In genomic region chr7:45126844-45127699, GRCm38 (mm10) we compare ENCODE assay signal across 8 mouse cellular contexts. TPM values are rescaled to one million over a fixed set of nuclear protein-coding genes. Genes with fewer than 3 reads are reported as not detected.
A peak's percentile ranks its signal among the peaks of the same experiment; 100 is the strongest.
DNase-seq lines count a peak whose midpoint lies in the region; ATAC-seq lines count a peak whose summit lies in the region.

No protein-coding gene starts in this region.

- H3K27me3 ChIP-seq in kidney, embryonic 16.5 days (ENCODE audit: insufficient read depth, low read length), result no peaks in the 10 kb centered on the region
- H3K27me3 ChIP-seq in hindbrain, embryonic 11.5 days (ENCODE audit: control insufficient read depth, insufficient read depth, low read length), result no peaks in the 10 kb centered on the region
- H3K27me3 ChIP-seq in midbrain, embryonic 14.5 days (ENCODE audit: control insufficient read depth, insufficient read depth, low read length), result no peaks in the 10 kb centered on the region

- H3K9ac ChIP-seq in kidney, embryonic 16.5 days (replicated peaks; ENCODE audit: low read length), result peak overlapping the region; percentile 94
- peak overlapping the region; percentile 100 for H3K9ac ChIP-seq in hindbrain, embryonic 11.5 days (ENCODE audit: low read depth, low read length)
- peak overlapping the region; percentile 97 for H3K9ac ChIP-seq in midbrain, embryonic 14.5 days (replicated peaks; ENCODE audit: low read length)

- H3K4me2 ChIP-seq in kidney, embryonic 16.5 days (replicated peaks; ENCODE audit: low read depth, low read length), result peak overlapping the region; percentile 92
- peak overlapping the region; percentile 93 for H3K4me2 ChIP-seq in hindbrain, embryonic 11.5 days (replicated peaks; ENCODE audit: low read depth, low read length)
- peak overlapping the region; percentile 98 for H3K4me2 ChIP-seq in midbrain, embryonic 14.5 days (ENCODE audit: low read length)

- peak overlapping the region; percentile 88 for H3K4me3 ChIP-seq in kidney, embryonic 16.5 days (ENCODE audit: low read length)
- H3K4me3 ChIP-seq in hindbrain, embryonic 11.5 days (ENCODE audit: low read depth, low read length), result peak overlapping the region; percentile 99
- H3K4me3 ChIP-seq in midbrain, embryonic 14.5 days (replicated peaks; ENCODE audit: low read depth, low read length), result peak overlapping the region; percentile 85

- H3K4me1 ChIP-seq in kidney, embryonic 16.5 days (ENCODE audit: insufficient read depth, low read length), result peaks cover 53% of the 10 kb centered on the region
- H3K4me1 ChIP-seq in hindbrain, embryonic 11.5 days (replicated peaks; ENCODE audit: control insufficient read depth, insufficient read depth, low read length), result peaks cover 8% of the 10 kb centered on the region
- peaks cover 20% of the 10 kb centered on the region for H3K4me1 ChIP-seq in midbrain, embryonic 14.5 days (ENCODE audit: control insufficient read depth, insufficient read depth, low read length)

- peaks cover 43% of the 10 kb centered on the region for H3K36me3 ChIP-seq in kidney, embryonic 16.5 days (ENCODE audit: insufficient read depth, low read length)
- H3K36me3 ChIP-seq in hindbrain, embryonic 11.5 days (ENCODE audit: control insufficient read depth, insufficient read depth, low read length), result peaks cover 27% of the 10 kb centered on the region
- peaks cover 40% of the 10 kb centered on the region for H3K36me3 ChIP-seq in midbrain, embryonic 14.5 days (ENCODE audit: control insufficient read depth, insufficient read depth, low read length)

- 35% methylated on average over 21 of the region's 21 CpGs for WGBS in kidney, embryonic 16.5 days
- 60% methylated on average over 21 of the region's 21 CpGs for WGBS in hindbrain, embryonic 11.5 days
- WGBS in midbrain, embryonic 14.5 days, result 53% methylated on average over 21 of the region's 21 CpGs

- no peak for ATAC-seq in kidney, embryonic 16.5 days (ENCODE audit: low FRiP score, low TSS enrichment)
- no peak for ATAC-seq in hindbrain, embryonic 11.5 days (ENCODE audit: low FRiP score)
- ATAC-seq in midbrain, embryonic 14.5 days (ENCODE audit: low FRiP score, low TSS enrichment), result no peak
- no peak for ATAC-seq in frontal cortex, adult (ENCODE audit: low TSS enrichment)

- peak overlapping the region; percentile 95 for H3K27ac ChIP-seq in kidney, embryonic 16.5 days (ENCODE audit: low read length)
- H3K27ac ChIP-seq in hindbrain, embryonic 11.5 days (ENCODE audit: low read depth, low read length), result peak overlapping the region; percentile 84
- H3K27ac ChIP-seq in midbrain, embryonic 14.5 days (replicated peaks; ENCODE audit: low read depth, low read length), result peak overlapping the region; percentile 81

- DNase-seq in kidney, postnatal 14 days, result no peak
- peak; percentile 58 for DNase-seq in ZHBTc4 (ENCODE audit: low read depth, low spot score)
- DNase-seq in hindbrain, embryonic 11.5 days (ENCODE audit: low spot score), result peak; percentile 34
- peak; percentile 7 for DNase-seq in midbrain, embryonic 14.5 days
- DNase-seq in urinary bladder, adult 18-20 months (ENCODE audit: low spot score in 2 of 2), result no peak
- no peak for DNase-seq in frontal cortex, postnatal 14 days (ENCODE audit: low spot score in 2 of 2)

- no peaks in the 10 kb centered on the region for H3K9me3 ChIP-seq in kidney, embryonic 16.5 days (ENCODE audit: low read length)
- H3K9me3 ChIP-seq in hindbrain, embryonic 11.5 days (ENCODE audit: control insufficient read depth, low read length), result no peaks in the 10 kb centered on the region
- no peaks in the 10 kb centered on the region for H3K9me3 ChIP-seq in midbrain, embryonic 14.5 days (ENCODE audit: control insufficient read depth, low read length)

RNA-seq across cellular contexts. Expression of gene Rpl13a, which starts 1.5 kb away (rescaled TPM):
- 1,083 and 1,117 TPM in 2 replicates for polyA plus RNA-seq in kidney, embryonic 16.5 days (2015; fragmentation: Nextera tagmentation; extraction: Ambion mirVana)
- 1,145 and 1,168 TPM in 2 replicates for polyA plus RNA-seq in hindbrain, embryonic 11.5 days (2014; fragmentation: Nextera tagmentation; extraction: Ambion mirVana)
- polyA plus RNA-seq in midbrain, embryonic 14.5 days (2014; fragmentation: Nextera tagmentation; extraction: Ambion mirVana), result 746 and 846 TPM in 2 replicates

RNA-seq across cellular contexts. Expression of gene Rps11, which starts 2.8 kb away (rescaled TPM):
- polyA plus RNA-seq in kidney, embryonic 16.5 days (2015; fragmentation: Nextera tagmentation; extraction: Ambion mirVana), result 1,363 and 1,408 TPM in 2 replicates
- polyA plus RNA-seq in hindbrain, embryonic 11.5 days (2014; fragmentation: Nextera tagmentation; extraction: Ambion mirVana), result 1,346 and 1,389 TPM in 2 replicates
- polyA plus RNA-seq in midbrain, embryonic 14.5 days (2014; fragmentation: Nextera tagmentation; extraction: Ambion mirVana), result 915 and 960 TPM in 2 replicates

RNA-seq across cellular contexts. Expression of gene Gm45713, which starts 9.0 kb away (rescaled TPM):
- polyA plus RNA-seq in kidney, embryonic 16.5 days (2015; fragmentation: Nextera tagmentation; extraction: Ambion mirVana), result 0.18 TPM in 1 of 2 replicates, not detected in the other
- polyA plus RNA-seq in hindbrain, embryonic 11.5 days (2014; fragmentation: Nextera tagmentation; extraction: Ambion mirVana), result 0.47 TPM in 1 of 2 replicates, not detected in the other
- 0.53 TPM in 1 of 2 replicates, not detected in the other for polyA plus RNA-seq in midbrain, embryonic 14.5 days (2014; fragmentation: Nextera tagmentation; extraction: Ambion mirVana)

RNA-seq across cellular contexts. Expression of gene Flt3l, which starts 9.2 kb away (rescaled TPM):
- polyA plus RNA-seq in kidney, embryonic 16.5 days (2015; fragmentation: Nextera tagmentation; extraction: Ambion mirVana), result 0.95 and 1.9 TPM in 2 replicates
- polyA plus RNA-seq in hindbrain, embryonic 11.5 days (2014; fragmentation: Nextera tagmentation; extraction: Ambion mirVana), result 1.5 and 1.6 TPM in 2 replicates
- polyA plus RNA-seq in midbrain, embryonic 14.5 days (2014; fragmentation: Nextera tagmentation; extraction: Ambion mirVana), result 0.50 and 1.4 TPM in 2 replicates

RNA-seq across cellular contexts. Expression of gene Fcgrt, which starts 23.4 kb away (rescaled TPM):
- polyA plus RNA-seq in kidney, embryonic 16.5 days (2015; fragmentation: Nextera tagmentation; extraction: Ambion mirVana), result 93.7 and 114 TPM in 2 replicates
- 12.9 and 13.2 TPM in 2 replicates for polyA plus RNA-seq in hindbrain, embryonic 11.5 days (2014; fragmentation: Nextera tagmentation; extraction: Ambion mirVana)
- 4.8 and 21.8 TPM in 2 replicates for polyA plus RNA-seq in midbrain, embryonic 14.5 days (2014; fragmentation: Nextera tagmentation; extraction: Ambion mirVana)

Comparison
In these comparisons a context has a peak if more than half of its experiments do, and no peak if none do; other contexts are left out.
1. DNase-seq: peak in ZHBTc4 (single experiment), hindbrain, embryonic 11.5 days (single experiment) and midbrain, embryonic 14.5 days (single experiment); none in kidney, postnatal 14 days (single experiment), urinary bladder, adult 18-20 months (0 of 2) and frontal cortex, postnatal 14 days (0 of 2).
2. Peak in every context shown above with its lines, with median percentiles within 50 percentile points of each other: H3K27ac ChIP-seq, H3K4me2 ChIP-seq, H3K4me3 ChIP-seq and H3K9ac ChIP-seq.